Mouse (Mus musculus) liver, embryonic 14 days (tissue): Measurements from ENCODE around the gene Mapk8ip1. TPM values are rescaled to one million over a fixed set of nuclear protein-coding genes. Genes with fewer than 3 reads are reported as not detected.

Experiments used
- polyA plus RNA-seq: library from polyadenylated mRNA; depleted of rRNA; stranded (reverse); fragments of >200 nt; gene quantifications from 2 replicates; pipeline ENCODE4 v1.2.3, GENCODE M21; 2012; rRNA removed

The Mapk8ip1 gene
- polyA plus RNA-seq = 1.0 and 1.3 TPM in 2 replicates

DNA sequence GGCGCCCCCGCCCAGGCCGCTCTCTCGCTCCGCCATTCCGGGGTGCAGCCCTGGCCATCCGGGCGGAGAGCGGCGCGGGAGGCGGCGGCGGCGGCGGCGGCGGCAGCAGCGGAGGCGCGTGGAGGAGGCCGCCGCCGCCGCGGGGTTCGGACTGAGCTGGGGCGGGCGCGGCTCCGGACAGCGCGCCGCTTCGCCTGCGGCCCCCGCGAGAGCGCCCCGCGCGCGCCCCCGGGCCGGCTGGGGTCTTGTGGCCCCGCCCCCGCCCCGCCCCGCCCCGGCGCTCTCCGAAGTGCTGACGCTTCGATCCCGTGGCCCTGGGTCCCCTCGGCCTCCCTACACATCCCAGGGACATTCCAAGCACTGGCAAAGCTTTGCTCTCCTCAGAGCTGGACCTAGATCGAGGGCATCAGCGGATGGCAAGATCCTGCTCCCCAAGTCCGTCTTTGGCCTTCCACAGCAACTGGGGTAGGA, at the start of gene Mapk8ip1:
Gene Mapk8ip1 (minus strand): TSS at position 173 of the 471 bp plus-strand sequence.

DNA sequence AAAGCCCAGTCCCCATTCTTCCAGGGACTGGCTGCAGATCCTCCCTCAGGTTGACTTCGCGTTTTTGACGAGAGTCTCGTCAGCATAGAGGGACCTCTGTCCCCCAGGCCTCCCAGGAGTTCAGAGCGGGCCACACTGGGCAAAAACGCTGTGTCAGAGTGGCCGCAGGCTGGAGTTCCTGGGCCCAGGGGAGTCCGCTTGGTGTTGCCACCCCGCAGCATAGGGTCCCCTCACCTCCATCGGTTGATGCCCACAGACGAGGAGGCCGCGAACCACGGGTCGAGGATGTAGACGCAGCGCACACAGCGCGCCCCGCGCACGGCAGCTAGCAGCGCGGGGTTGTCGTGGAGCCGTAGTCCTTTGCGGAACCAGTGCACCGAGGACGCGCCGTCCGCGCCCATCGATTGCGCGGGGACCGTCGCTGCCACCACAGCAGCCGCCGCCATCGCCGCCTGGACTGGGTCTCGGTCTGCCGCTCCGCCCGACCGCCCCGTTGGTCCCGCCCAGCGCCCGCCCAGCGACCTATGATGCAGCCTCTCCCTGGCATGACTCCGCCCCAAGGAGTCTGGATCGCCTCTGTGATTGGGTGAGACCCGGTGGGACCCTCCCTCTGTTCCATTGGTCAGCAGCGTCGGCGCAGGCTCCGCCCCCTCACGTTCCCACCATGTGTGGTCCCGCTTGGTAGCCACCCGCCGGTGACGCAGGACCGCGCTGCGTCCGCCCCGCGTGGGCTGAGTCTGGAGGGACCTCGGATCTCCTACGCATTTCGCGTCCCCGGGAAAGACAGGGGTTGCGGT, 32.7 kb upstream of the Mapk8ip1 start, which contains the start of gene Cry2:
Gene Cry2 (minus strand): TSS at position 466 of the 797 bp plus-strand sequence.

DNA sequence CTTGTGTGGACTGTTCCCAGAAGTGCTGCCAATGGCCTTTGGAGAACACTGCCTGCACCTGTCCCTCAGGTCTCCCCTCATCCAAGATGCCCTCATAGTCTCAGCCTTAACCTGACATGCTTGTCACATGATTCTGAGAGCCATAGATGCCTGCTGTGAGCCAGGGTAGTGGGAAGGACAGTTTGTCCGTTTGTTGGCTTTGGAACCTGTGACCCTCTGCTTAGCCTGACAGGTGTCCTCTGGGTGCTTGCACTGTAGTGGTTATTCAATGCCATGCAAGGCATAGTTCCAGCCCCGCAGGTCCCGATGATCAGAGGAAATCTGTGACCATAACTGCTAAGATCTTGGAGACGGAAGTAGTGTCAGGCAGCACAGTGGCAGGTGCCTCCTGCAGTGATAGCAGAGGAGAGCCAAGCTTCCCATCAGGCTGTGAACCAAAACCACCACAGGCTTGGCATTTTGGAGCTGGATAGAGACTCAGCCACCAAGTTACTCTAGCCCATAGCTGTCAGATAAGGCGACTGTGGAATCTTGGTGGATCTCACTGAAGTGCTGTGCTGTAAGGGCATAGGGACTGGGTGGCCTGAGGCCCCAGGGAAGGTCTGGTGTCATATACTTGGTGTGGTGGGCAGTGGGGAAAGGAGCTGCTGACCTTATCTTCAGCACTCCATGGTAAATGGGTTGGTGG, 19.0 kb downstream of the Mapk8ip1 start, which contains the start of gene 1700029I15Rik:
Gene 1700029I15Rik (plus strand): TSS at position 638 of the 688 bp plus-strand sequence.

DNA sequence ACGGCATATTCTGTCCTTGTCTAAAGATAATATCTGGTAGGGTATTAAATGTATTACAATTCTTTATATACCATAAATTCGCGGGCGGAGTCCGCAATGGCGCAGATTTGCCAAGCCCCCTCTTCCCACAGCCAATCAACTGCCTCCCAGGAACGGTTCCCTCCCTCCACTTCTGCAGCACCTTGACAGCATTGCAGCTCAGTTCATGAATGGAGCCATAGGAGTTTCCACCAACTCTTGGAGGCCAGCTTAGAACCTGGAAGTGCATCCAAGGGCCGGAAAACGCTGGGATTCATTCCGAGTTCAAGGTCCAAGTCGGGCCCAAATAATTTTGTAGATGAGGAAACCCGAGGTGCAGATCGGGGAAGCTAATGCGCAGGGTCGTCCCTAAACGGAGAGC, 26.5 kb downstream of the Mapk8ip1 start, which contains the start of the genes Pex16 and Large2:
Gene Pex16 (plus strand): TSS at position 163 of the 400 bp plus-strand sequence.
Gene Large2 (minus strand): TSS at position 356 of the 400 bp plus-strand sequence.

Other genes with a start within 250 kb of the Mapk8ip1 start
- gene Pex16, start 26.6 kb downstream of the Mapk8ip1 start, polyA plus RNA-seq = 14.4 and 15.2 TPM in 2 replicates
- gene Large2, start 26.4 kb downstream of the Mapk8ip1 start, polyA plus RNA-seq = 2.6 and 3.2 TPM in 2 replicates
- gene 1700029I15Rik, start 18.7 kb downstream of the Mapk8ip1 start, polyA plus RNA-seq = 0.89 and 1.1 TPM in 2 replicates
- gene Cry2, start 32.8 kb upstream of the Mapk8ip1 start, polyA plus RNA-seq = 6.2 and 7.2 TPM in 2 replicates
- gene Slc35c1, start 59.3 kb upstream of the Mapk8ip1 start, polyA plus RNA-seq = 5.2 and 6.7 TPM in 2 replicates
- gene Chst1, start 198.4 kb upstream of the Mapk8ip1 start, polyA plus RNA-seq = 0.12 and 0.17 TPM in 2 replicates